Mouse (Mus musculus): ENCODE measurements around the gene Iah1.

Gene Iah1

DNA sequence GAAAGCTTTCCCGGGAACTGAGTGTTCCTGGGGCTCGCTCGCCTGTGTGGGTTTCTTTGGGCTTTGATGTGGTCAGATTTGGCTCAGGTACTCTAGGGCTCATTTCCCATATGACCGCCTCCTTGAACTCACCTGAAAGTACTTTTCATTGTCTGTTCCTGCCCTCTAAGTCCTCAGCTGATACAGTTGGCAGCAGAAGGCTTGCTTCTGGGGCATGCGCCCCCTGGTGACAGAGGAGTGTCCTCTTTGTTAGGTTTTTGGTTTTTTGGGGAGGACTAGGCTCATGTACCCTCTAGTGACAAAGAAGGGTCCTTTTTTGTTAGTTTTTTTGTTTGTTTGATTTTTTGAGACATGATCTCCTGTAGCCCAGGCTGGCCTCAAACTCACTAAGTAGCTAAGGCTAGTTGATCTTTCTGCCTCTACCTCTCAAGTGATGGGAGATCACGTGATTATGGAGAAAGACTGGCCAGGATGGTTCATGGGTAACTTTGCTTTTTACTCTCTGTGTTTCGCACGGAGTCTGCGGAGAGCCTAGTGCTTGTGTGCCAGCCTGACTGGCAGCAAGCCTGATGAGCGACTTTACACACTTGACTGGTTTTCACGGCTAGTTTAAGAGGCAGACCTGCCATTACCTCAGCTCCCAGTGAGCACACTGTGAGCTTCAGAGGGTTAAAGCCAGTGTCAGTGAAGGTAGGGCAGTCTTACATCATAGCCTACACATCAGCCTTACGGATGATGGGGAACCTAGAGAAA is 2.1 kb downstream of the Iah1 start:
- peak; percentile 79 for DNase-seq (ENCODE audit: low read depth)

DNA sequence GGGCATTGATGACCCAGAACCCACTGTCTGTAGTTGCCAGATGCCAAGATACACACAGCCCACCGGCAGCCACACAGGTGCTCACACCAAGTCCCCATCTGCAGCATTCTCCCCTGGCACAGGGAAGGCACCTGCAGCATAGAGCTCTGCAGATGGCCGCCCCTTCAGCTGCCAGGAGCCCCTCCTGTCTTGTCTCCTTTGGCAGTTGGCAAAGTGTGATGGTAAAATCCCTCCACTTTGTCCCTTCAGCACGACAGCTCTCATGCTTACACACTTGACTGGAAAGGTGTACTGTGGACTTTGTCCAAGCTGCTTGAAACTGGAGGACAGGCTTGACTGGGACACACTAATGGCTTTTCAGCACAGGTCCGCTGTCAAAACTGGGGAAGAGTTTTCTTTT is 4.1 kb downstream of the Iah1 start:
- DNase-seq (ENCODE audit: low read depth): no peak

DNA sequence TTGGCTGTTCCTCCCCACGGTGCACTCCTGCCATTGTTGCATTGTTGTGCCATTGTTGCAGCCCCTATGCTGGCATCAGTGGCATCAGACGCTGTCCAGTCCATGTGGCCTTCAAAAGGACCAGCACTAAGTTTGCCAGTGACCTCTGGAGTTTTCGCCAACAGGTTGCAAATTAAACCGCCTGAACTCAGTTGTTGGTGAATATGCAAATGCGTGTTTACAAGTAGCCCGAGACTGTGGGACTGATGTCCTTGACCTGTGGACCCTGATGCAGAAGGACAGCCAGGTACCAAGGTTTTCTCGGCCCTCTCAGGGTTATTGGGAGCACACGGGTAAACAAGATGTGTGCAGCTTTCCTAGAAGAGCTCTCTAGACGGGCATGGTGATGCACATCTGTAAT is 5.0 kb downstream of the Iah1 start:
- no peak for DNase-seq (ENCODE audit: low read depth)

DNA sequence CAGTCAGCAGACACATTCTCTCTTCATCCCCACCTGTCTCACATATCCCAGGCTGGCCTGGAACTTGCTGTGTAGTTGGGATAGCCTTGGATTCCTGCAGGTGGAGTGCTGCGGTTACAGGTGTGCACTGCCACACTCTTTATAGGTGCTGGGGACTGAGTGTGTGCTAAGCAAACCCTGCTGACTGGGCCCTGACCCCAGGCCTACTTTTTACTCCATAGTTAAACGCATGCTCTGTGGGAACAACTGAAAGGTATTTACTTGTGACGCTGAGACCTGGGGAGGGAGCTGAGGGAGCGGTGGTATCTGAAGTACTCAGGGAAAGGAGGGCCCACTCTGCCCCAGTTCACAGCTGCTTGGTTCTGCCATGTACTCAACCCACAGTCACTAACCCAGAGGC is 6.1 kb downstream of the Iah1 start:
- no peak for DNase-seq (ENCODE audit: low read depth)

DNA sequence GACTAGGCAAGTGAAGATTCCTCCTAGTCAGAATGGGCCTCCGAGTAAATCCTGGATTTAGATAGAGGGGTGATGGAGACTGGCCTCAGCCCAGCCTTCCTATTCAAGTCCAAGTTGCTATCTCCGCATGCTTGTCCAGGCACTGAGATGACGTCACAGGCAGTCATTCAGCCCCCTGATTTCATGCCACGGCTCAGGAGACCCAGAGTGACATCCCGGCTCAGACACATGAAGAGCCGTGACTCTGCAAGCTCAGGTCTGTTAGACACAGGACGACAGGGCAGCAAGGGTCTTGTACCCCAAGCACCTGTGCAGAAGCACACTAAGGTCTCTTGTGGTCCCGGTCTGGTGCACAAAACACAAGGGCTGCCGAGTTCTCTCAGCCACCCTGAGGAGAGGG is 6.7 kb downstream of the Iah1 start:
- DNase-seq (ENCODE audit: low read depth): no peak

DNA sequence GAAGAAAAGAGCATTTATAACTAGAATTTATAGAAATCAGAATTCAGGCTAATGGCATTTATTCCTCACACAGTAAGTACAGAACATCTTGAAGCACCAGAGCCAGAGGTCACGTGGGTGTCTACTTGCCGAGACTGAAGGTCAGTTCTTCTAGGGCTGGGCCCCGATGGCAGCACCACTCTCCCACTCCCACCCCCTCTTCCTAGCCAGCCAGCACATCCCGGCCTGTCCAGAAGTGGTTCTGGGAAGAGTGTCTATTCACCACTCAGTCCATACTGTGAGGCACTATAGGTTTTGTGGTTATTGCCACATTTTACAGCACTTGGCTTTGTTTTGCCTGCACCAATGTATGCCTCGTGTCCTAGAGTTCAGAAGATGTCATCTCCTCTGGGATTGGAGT is 7.9 kb downstream of the Iah1 start:
- no peak for DNase-seq (ENCODE audit: low read depth)

DNA sequence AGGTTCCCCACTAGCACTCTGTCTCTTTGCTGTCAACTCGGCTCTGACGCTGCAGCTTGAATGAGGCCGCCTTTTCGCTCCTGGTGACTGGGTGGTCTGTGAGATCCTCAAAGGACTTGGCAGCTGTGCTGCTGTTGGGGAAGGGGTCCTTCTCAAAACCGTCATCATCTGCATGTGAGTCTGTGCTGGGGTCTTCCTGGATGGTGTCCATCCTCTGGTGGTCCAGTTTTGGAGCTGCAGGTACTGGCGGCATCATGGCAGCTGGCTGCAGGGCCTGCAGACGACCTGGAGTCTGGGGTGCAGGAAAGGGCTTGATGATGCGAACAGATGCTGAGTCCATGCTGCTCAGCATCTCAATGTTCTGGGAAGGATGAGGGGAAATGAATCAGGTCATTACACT is 9.1 kb downstream of the Iah1 start:
- no peak for DNase-seq (ENCODE audit: low read depth)

DNA sequence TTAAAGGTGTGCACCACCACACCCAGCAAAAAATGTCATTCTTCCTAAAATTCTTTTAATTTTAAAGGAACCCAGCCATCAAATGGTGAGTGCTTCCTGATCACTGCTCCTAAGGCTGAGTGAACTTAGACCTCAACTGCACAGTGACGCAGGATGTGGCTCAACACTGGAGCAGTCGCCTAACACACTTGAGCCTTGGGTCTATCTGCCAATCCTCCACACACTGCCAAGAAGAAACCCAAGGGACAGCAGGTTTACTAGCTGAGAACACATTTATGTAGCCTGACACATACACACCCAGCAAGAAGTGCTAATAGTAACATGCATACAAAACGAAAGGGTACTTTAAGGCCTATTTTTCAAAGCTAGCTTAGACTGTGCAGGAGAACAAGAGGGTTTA is 10.1 kb downstream of the Iah1 start:
- DNase-seq (ENCODE audit: low read depth): no peak

DNA sequence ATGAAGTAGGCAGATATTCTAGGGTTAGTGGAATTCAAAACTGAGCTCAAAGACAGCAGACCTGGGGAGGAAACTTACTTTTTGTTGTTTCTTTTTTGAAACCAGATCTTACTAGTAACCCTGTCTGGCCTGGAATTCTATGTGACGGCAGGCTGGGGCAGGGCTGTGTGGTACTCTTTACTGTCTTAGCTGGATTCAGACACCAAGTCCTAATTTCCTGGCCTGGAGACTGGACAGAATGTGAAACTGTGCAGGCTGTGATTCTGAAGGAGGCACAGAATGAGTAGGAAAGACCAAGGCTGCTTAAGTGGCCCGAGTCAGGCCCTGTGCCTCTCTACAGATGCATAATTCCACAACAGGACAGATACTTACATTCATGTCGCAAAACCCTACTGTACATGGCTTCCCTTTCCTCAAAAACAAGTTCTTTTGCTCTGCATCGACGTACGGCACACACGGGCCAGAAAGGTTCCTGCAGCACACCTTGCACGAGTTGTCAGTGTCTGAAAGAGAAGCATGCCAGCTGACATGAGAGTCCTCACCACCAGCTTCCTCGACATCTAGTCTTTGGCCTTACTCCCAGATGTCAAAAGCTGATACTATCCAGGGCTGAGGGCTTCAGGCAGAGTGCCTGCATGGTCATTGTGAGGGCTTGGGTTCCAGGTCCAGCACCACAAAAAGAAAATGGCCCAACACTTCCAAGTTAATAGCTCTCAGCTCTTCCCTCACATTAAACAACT is 13.6 kb downstream of the Iah1 start:
- no peak for DNase-seq (ENCODE audit: low read depth)

DNA sequence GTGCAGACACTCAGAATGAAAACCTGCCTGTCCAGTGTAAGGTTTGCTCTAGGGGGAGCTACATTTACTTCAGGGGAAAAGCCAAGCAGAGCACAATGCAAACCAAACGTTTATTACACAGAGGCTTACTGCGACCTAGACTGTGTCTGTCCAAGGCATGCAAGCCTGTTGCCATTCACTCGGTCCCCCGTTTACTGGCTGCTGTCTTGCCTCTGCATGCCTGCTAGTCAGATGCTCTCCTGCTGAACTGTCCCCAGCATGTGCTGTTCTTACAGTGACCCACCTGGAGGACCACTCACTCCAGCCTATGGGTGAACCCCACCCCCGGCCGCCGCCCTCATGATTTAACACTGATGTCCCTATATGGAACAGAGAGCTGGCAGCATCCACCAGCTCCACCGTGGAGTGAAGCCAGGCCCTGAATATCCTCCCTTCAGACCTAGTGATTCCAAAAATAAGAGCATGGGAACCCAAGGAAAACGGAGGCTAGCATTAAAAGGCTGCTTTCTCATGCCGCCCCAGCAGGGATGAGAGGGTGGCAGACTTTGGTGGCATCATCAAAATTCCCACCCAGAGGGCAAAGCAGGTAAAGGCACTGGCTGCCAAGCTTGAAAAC is 14.9 kb downstream of the Iah1 start:
- no peak for DNase-seq (ENCODE audit: low read depth)

DNA sequence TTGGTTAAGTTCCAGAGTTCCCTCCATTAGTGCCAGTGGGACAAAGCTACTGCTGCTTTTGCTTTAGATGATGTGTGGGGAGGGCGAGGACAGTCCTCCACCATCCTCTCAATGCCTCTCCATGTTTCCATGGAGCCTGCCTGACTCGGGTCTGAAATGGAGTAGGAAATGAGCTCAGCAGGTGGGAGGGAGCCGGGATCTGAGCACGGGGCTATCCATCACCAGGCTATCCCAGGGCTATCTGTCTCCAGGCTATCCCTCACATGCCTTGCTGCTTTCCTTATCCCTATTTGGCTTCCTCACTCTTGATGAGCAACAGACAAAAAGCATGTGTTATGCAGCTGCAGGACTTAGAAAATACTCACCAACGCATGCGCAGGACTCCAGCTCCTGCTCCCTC is 15.5 kb downstream of the Iah1 start:
- DNase-seq (ENCODE audit: low read depth): no peak

DNA sequence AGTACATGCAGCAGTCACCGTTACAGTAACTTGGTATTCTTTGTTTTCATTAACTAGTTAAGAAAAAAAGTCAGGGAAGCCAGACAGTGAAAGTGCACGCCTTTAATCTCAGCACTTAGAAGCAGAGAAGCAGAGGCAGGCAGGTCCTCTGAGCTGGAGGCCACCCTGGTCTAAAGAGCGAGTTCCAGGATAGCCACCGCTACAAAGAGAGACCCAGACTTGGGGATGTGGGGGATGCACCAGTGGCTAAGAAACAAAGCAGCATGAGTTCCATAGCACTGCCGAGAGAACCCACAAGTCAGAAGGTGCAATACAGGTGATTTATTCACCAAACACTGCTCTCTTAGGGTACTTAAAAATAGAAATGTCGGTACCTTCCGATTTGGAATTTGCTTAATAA is 16.8 kb downstream of the Iah1 start:
- DNase-seq (ENCODE audit: low read depth): no peak

DNA sequence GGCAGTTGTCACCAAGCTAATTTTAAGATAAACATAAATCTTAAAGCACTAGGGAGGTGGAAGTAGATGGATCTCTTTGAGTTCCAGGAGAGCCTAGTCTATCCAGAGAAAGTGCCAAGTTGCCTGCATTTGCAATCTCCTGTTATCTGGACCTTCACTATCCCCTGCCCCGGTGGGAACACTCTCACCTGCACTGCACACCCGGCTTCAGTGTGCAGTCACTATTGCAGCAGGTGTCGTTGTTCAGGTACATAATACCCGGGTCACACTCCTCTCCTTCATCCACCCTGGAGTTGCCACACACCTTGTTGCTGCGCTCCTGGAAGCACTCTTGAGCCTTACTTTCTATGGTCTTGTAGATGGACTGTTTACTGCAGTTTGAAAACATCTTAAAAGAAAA is 17.6 kb downstream of the Iah1 start:
- DNase-seq (ENCODE audit: low read depth): no peak

DNA sequence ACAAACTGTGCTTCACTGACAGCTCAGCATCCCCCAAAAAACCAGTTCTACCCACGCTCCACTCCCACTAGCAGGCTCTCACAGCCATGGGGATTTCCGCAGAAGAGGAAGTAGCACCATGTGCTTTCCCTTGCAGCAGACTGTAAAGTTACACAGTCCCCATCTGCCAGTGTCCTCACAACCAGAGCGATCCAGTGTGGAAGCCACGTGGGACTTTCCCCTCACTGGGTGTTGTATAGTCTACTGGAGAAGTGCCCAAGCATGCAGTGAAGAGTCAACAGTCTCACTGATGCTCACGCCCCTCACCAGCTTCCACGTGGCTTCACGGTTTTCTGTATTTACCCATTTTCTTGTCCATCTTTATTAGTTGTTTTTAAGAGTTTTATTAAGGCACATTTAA is 19.7 kb downstream of the Iah1 start:
- DNase-seq (ENCODE audit: low read depth): peak; percentile 13

DNA sequence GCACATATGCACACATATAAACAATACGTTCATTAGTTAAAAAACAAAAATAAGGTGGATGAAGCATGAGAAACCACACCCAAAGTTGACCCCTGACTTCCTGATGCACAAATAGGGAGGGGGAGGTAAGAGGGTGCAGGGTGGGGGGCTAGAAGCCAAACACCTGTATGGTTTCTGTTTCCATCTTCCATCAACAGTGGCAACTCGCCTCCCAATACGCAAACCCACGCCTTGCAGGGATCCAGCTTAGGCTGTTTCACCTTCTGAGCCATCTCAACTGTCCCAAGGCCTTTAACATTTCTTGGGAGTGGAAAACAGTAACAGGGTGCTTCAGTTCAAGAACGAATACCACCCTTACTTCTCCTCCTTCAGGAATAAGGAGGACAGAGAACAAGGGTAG is 21.0 kb downstream of the Iah1 start:
- DNase-seq (ENCODE audit: low read depth): no peak

DNA sequence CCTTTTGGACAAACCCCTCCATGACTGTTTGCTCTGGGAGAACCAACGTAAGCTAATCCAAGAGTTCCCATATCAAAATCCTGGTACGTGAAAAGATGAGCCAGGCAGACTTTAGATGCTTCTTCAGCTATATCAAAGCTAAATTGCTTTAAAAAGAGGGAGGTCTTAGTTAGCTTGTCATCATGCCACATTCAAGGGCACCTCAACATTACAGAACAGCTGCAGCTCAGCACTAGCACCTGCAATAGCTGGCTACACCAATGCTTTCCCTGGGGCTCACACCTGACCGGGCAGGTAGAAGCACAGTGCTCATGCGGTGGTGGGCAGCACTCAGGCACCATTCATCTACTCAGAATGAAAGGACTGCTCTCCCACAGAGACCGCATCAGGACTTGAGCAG is 24.5 kb downstream of the Iah1 start:
- DNase-seq (ENCODE audit: low read depth): no peak

DNA sequence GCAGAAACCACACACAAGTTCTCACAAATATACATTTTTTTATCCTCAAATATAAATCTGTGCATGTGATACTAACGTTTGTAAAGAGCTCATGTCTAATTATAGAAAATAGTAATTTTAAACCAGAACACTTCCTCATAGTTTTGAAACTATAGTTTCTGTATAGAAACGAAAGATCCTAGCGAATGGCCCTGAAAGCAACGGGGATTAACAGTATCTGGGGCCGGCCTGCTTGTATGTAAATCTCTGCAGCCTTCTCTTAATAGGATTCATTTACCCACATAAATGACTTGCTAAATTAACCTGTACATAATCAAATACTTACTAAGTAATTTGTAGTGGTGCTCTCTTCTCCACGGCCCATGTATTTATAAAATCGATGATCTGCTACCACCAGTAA is 30.8 kb downstream of the Iah1 start:
- DNase-seq (ENCODE audit: low read depth): no peak

DNA sequence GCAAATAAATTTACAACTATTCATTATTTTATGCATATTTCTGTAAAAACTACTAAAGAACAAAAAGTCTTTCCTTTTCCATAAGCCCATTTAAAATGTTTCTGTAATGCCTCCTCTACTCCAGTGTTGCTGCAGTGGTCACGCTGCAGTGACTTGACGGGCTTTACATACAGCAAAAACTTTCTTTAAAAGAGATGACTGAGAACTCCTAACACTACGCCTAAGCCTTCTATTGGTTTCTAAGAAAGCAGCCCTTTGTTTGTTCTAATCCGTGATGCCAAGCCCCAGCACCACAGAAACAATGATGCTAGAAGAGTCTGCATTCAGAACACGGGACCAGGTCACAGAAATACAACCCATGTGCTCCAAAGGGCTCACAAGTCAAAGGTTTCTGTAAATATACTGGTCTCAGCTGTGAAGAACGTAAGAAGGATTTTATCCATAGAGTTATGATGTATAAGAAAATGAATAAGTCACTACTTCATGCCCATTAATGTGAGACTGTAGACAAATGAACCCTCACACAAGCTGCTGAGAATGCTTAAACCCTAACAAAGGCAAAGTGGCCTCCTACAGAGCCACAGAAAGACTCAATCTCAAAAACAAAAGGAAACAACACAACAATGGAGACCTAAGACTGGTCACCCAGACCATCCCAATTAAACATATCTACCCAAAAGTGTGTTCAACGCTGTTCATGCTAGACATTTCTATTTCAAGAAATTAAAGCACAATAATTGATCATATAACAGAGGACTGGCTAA is 34.1 kb downstream of the Iah1 start:
- no peak for DNase-seq (ENCODE audit: low read depth)

DNA sequence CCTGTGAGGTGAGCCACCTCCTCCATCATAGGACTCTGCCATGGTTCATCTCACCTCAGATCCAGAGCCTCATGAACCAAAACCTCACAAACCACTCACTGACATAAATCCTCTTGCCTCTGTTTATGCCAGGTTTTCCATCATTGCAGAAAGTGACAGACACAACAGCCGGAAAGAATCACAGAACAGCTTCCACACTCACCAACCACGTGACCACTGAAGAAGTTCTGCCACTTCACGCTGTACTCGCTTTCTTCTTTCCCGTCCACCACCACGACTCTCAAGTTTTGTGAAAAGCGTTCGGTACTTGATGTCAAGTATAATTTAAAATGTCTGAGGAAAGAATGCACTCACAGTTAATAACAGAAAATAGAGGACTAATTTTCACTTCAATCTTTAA is 37.5 kb downstream of the Iah1 start:
- DNase-seq (ENCODE audit: low read depth): no peak

DNA sequence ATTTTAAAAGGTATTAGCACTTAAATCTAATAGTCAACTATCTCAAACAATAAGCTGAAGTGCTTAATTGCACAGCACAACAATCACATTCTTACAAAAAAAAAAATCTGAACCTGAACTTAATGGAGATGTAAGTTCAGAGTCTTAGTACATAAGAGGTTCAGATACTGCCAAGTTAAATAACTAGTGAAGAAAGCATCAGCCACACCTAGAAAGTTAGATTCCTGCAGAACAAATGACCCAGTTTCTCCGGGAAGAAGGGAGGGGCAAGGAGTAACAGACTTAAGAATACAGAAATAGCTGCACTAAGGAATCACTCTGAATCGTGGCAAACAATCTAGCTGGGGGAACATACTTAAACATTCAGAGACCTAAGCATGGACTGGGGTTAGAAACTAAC is 46.5 kb downstream of the Iah1 start:
- DNase-seq (ENCODE audit: low read depth): no peak

DNA sequence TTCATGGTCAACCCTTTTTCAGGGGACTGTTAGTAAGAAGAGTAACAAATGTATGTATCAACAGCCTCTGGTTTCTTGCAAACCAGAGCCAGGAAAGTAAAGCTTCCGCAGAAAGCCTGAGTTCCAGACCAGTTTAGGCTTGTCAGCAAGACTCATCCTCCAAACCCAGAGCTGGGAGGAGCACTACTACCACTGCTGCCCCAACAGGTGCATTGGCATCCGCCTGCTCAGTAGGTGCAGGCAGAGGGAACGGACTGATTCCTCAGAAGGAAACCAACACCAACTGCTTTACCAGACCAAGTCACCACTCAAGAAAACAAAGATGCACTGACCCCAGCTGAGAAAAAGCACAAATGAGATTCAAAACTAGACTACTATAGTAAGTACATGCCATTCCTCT is 47.0 kb downstream of the Iah1 start:
- DNase-seq (ENCODE audit: low read depth): no peak

DNA sequence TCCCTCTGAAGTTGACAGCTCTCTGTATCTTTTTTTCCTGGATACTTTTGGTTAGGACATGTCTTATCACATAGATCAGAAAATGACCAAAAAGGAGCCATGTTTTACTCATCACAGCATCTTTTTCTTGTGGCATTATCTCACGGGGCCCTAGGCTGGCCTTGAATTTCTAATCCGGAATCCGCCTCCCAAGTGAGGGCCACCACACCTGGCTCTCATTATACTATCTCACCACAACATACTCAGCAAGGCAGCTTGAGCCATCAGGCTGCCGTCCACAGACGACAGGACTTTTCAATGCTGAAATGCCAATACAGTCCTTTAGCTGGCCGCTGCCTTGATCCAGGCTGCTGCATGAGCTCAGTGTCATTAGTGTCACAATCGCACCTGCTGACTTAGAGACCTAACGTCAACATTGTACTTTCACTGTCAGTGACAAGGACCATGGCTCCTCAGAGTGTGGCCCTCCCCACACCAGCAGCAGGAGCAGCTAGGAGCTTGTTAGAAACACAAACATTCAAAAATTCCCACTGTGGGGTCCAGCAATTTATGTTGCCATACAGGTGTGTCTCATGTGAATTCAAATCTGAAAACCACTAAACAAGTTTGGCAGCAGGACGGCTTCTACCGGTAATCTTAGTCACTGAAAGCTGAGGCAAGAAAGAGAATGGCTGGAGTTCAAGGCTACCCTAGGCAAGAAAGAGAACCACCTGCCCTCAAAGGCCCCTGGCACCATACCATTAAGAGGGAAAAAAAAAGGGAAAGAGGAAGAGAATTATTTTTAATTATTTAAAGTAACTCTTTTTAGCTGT is 48.6 kb downstream of the Iah1 start:
- no peak for DNase-seq (ENCODE audit: low read depth)

All from 416B (cell line).